Mouse (Mus musculus): ENCODE results near the gene Clcn6. TPM values are rescaled to one million over a fixed set of nuclear protein-coding genes. Genes with fewer than 3 reads are reported as not detected.

The Clcn6 gene
- polyA plus RNA-seq (2012; rRNA removed) = 56.8 and 59.4 TPM in 2 replicates

- H3K4me3 ChIP-seq (replicated peaks; ENCODE audit: insufficient read depth, low read depth, low read length) = peak within 1 kb of the TSS; percentile 89
- peak; percentile 100 for DNase-seq
- H3K27ac ChIP-seq (ENCODE audit: insufficient read depth, low read length) = peak within 1 kb of the TSS; percentile 89
- peak; percentile 90 for TF ChIP-seq POLR2A (IDR thresholded peaks at IDR 0.05; ENCODE audit: borderline replicate concordance, insufficient read depth, low read length)
- no peak for TF ChIP-seq CTCF (IDR thresholded peaks at IDR 0.05; ENCODE audit: borderline replicate concordance, insufficient read depth, low read depth, low read length)
- peaks cover 22% of the 10 kb centered on the region for H3K4me1 ChIP-seq (ENCODE audit: control insufficient read depth, insufficient read depth, low read length)
- H3K27me3 ChIP-seq (ENCODE audit: control insufficient read depth, insufficient read depth, low read length) = no peaks in the 10 kb centered on the region
- WGBS = under 1% methylated on average over 54 of the region's 54 CpGs
Measured at GRCm38 (mm10) chr4:148038600-148039253, at the start of gene Clcn6, which contains the start of gene Mthfr. Clcn6 (minus strand) TSS chr4:148038821. Mthfr (plus strand) TSS chr4:148039077.

- 4% methylated on average over 34 of the region's 34 CpGs for WGBS
- DNase-seq = peak; percentile 93
- TF ChIP-seq CTCF (IDR thresholded peaks at IDR 0.05; ENCODE audit: borderline replicate concordance, insufficient read depth, low read depth, low read length) = no peak
- TF ChIP-seq POLR2A (IDR thresholded peaks at IDR 0.05; ENCODE audit: borderline replicate concordance, insufficient read depth, low read length) = no peak
- peak within 1 kb of the TSS; percentile 55 for H3K4me3 ChIP-seq (replicated peaks; ENCODE audit: insufficient read depth, low read depth, low read length)
- no peak within 1 kb of the TSS for H3K27ac ChIP-seq (ENCODE audit: insufficient read depth, low read length)
- H3K27me3 ChIP-seq (ENCODE audit: control insufficient read depth, insufficient read depth, low read length) = no peaks in the 10 kb centered on the region
- H3K4me1 ChIP-seq (ENCODE audit: control insufficient read depth, insufficient read depth, low read length) = peaks cover 8% of the 10 kb centered on the region; the same call in 1 of the 2 replicates
Measured at GRCm38 (mm10) chr4:148087907-148088527, 49.4 kb upstream of the Clcn6 start, which contains the start of gene Agtrap. Agtrap (minus strand) TSS chr4:148088031.

- Histone ChIP-seq H3K27ac (ENCODE audit: insufficient read depth, low read length) (no peak overlapping the region), H3K4me3 (replicated peaks; ENCODE audit: insufficient read depth, low read depth, low read length) (peak overlapping the region; percentile 55), H3K4me1 (ENCODE audit: control insufficient read depth, insufficient read depth, low read length) (peaks cover 11% of the 10 kb centered on the region; the same call in 1 of the 2 replicates), H3K27me3 (ENCODE audit: control insufficient read depth, insufficient read depth, low read length) (no peaks in the 10 kb centered on the region)
- WGBS = 25% methylated on average over 30 of the region's 30 CpGs
- no peak for DNase-seq
- TF ChIP-seq CTCF (IDR thresholded peaks at IDR 0.05; ENCODE audit: borderline replicate concordance, insufficient read depth, low read depth, low read length) = no peak
- TF ChIP-seq POLR2A (IDR thresholded peaks at IDR 0.05; ENCODE audit: borderline replicate concordance, insufficient read depth, low read length) = no peak
Measured at GRCm38 (mm10) chr4:148087091-148087906, 48.7 kb upstream of the Clcn6 start.

- no peak for DNase-seq
- Histone ChIP-seq H3K27ac (ENCODE audit: insufficient read depth, low read length) (no peak overlapping the region), H3K4me1 (ENCODE audit: control insufficient read depth, insufficient read depth, low read length) (peaks cover 25% of the 10 kb centered on the region), H3K4me3 (replicated peaks; ENCODE audit: insufficient read depth, low read depth, low read length) (no peak overlapping the region), H3K27me3 (ENCODE audit: control insufficient read depth, insufficient read depth, low read length) (no peaks in the 10 kb centered on the region)
- TF ChIP-seq POLR2A (IDR thresholded peaks at IDR 0.05; ENCODE audit: borderline replicate concordance, insufficient read depth, low read length) = no peak
- WGBS = 77% methylated on average over 3 of the region's 3 CpGs
Measured at GRCm38 (mm10) chr4:148085907-148086305, 47.3 kb upstream of the Clcn6 start.

- Histone ChIP-seq H3K27me3 (ENCODE audit: control insufficient read depth, insufficient read depth, low read length) (no peaks in the 10 kb centered on the region), H3K4me1 (ENCODE audit: control insufficient read depth, insufficient read depth, low read length) (peaks cover 31% of the 10 kb centered on the region), H3K4me3 (replicated peaks; ENCODE audit: insufficient read depth, low read depth, low read length) (no peak overlapping the region), H3K27ac (ENCODE audit: insufficient read depth, low read length) (no peak overlapping the region)
- 58% methylated on average over 10 of the region's 10 CpGs for WGBS
- no peak for TF ChIP-seq CTCF (IDR thresholded peaks at IDR 0.05; ENCODE audit: borderline replicate concordance, insufficient read depth, low read depth, low read length)
- TF ChIP-seq POLR2A (IDR thresholded peaks at IDR 0.05; ENCODE audit: borderline replicate concordance, insufficient read depth, low read length) = no peak
- no peak for DNase-seq
Measured at GRCm38 (mm10) chr4:148085131-148085906, 46.7 kb upstream of the Clcn6 start.

GRCm38 (mm10) chr4:148084261-148084714, 45.7 kb upstream of the Clcn6 start:
- WGBS = 45% methylated on average over 8 of the region's 8 CpGs
- H3K4me1 ChIP-seq (ENCODE audit: control insufficient read depth, insufficient read depth, low read length) = peaks cover 41% of the 10 kb centered on the region
- H3K27ac ChIP-seq (ENCODE audit: insufficient read depth, low read length) = no peak overlapping the region
- no peak for TF ChIP-seq POLR2A (IDR thresholded peaks at IDR 0.05; ENCODE audit: borderline replicate concordance, insufficient read depth, low read length)
- TF ChIP-seq CTCF (IDR thresholded peaks at IDR 0.05; ENCODE audit: borderline replicate concordance, insufficient read depth, low read depth, low read length) = no peak
- no peaks in the 10 kb centered on the region for H3K27me3 ChIP-seq (ENCODE audit: control insufficient read depth, insufficient read depth, low read length)
- H3K4me3 ChIP-seq (replicated peaks; ENCODE audit: insufficient read depth, low read depth, low read length) = no peak overlapping the region
- DNase-seq = no peak
